Mouse (Mus musculus) neural tube, embryonic 15.5 days (tissue): Measurements from ENCODE around the gene Susd1. TPM values are rescaled to one million over a fixed set of nuclear protein-coding genes. Genes with fewer than 3 reads are reported as not detected.

Experiments
- ATAC-seq: fragments of 200-750 bp; cut with Nextera tagmentation; 2 replicates; pipeline ENCODE4 v1.8.0; 2017; ENCODE audit warnings: mild to moderate bottlenecking, moderate TSS enrichment, moderate library complexity; ENCODE audit not compliant: low FRiP score
- H3K27ac ChIP-seq: fragments of 300-500 bp; sonication (generic); replicated peaks from 2 replicates; pipeline ENCODE4 v1.5.1; 2015; ENCODE audit warnings: mild to moderate bottlenecking, inconsistent platforms
- H3K27me3 ChIP-seq: fragments of 300-500 bp; sonication (generic); replicated peaks from 2 replicates; pipeline ENCODE4 v1.6.1; 2015; ENCODE audit warnings: inconsistent platforms
- H3K36me3 ChIP-seq: fragments of 300-500 bp; sonication (generic); 2 replicates; pipeline ENCODE4 v1.6.1; 2015; ENCODE audit warnings: inconsistent platforms
- H3K4me1 ChIP-seq: fragments of 300-500 bp; sonication (generic); 2 replicates; pipeline ENCODE4 v1.6.1; 2015; ENCODE audit warnings: inconsistent platforms
- H3K4me2 ChIP-seq: fragments of 300-500 bp; sonication (generic); 2 replicates; pipeline ENCODE4 v1.6.1; 2015; ENCODE audit warnings: inconsistent platforms, mild to moderate bottlenecking, moderate library complexity
- H3K4me3 ChIP-seq: fragments of 300-500 bp; sonication (generic); replicated peaks from 2 replicates; pipeline ENCODE4 v1.5.1; 2015; ENCODE audit warnings: mild to moderate bottlenecking, inconsistent platforms
- H3K9ac ChIP-seq: fragments of 300-500 bp; sonication (generic); replicated peaks from 2 replicates; pipeline ENCODE4 v1.6.1; 2015; ENCODE audit warnings: mild to moderate bottlenecking, inconsistent platforms
- H3K9me3 ChIP-seq: fragments of 300-500 bp; sonication (generic); replicated peaks from 2 replicates; pipeline ENCODE4 v1.6.1; 2016; ENCODE audit warnings: inconsistent platforms
- WGBS: fragments of 180-500 bp; shearing (Covaris S2); methylation state at CpG from one replicate; pipeline ENCODE4 v1.1.7; 2015; ENCODE audit warnings: mixed read lengths; 5-methylcytosine and 5-hydroxymethylcytosine counted together
- polyA plus RNA-seq: library from polyadenylated mRNA; unstranded; fragments of >200 nt; fragmentation: Nextera tagmentation; extraction: Ambion mirVana; gene quantifications from 2 replicates; pipeline ENCODE4 v1.2.1, GENCODE M21; 2015

Susd1 gene
- polyA plus RNA-seq, 1 experiment from 2014 or later = 2.8 TPM

DNA sequence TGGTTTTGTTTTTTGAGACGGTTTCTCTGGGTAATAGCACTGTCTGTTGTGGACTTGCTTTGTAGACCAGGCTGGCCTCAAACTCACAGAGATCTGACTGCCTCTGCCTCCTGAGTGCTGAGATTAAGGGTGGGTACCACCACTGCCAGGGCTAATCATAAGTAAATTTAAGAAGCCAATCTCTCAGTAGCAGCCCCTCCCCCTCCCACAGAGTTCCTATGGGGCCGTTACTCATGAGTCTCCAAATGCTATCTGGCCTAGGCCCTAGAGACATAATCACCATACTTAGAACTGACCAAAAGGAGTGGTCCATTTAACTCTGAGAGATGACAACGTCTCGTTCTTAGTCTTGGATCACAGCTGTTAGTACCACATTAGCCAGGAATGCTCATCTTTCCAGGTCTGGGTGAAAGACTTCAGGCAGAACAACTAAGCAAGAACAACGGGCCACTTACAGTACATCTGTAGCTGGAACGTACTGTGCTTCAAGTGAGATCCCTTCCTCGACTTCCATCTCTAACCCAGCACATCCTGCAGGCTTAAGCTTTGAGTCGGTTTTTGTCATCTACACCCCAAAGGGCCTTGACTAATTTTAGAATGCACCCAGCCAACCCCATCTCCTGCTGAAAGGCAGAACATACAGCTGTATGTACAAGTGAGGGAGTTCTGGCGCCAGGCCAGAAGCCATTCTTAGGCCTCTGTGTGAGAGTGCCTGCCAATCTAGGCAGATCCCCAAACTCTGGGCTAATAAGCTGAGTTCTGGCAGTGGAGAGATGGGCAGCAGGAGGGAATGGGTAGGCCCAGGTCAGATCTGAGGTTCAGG lies 102.6 kb downstream of the Susd1 start:
- Histone ChIP-seq H3K9me3 (no peaks in the 10 kb centered on the region), H3K27me3 (no peaks in the 10 kb centered on the region), H3K9ac (no peak overlapping the region), H3K4me1 (peaks cover 5% of the 10 kb centered on the region), H3K4me2 (no peak overlapping the region), H3K4me3 (no peak overlapping the region), H3K27ac (no peak overlapping the region), H3K36me3 (no peaks in the 10 kb centered on the region)
- 70% methylated on average over 9 of the region's 9 CpGs for WGBS
- ATAC-seq = no peak

DNA sequence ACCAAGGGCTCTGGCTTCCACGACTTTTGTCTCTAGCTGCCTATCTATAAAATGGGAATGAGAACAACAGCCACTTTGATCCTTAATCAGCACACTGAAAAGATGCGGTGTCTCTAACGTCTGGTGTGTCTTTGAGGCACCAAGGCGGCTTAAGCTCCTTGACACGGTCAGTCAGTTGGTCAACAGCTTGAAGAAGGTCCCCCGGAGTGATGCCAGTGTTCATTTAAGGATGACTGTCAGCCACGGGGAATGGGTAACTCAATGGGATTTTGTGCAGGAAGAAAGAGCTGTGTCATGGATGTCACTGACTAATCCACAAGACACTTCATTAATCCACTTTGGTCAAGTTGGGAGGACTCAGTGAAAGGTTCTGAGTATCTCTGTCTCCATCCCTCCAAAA lies 103.3 kb downstream of the Susd1 start:
- no peak overlapping the region for H3K9ac ChIP-seq
- no peak overlapping the region for H3K27ac ChIP-seq
- 70% methylated on average over 7 of the region's 7 CpGs for WGBS
- no peaks in the 10 kb centered on the region for H3K36me3 ChIP-seq
- no peak for ATAC-seq
- H3K27me3 ChIP-seq = no peaks in the 10 kb centered on the region
- no peaks in the 10 kb centered on the region for H3K9me3 ChIP-seq
- H3K4me2 ChIP-seq = no peak overlapping the region
- H3K4me3 ChIP-seq = no peak overlapping the region
- H3K4me1 ChIP-seq = peaks cover 5% of the 10 kb centered on the region

DNA sequence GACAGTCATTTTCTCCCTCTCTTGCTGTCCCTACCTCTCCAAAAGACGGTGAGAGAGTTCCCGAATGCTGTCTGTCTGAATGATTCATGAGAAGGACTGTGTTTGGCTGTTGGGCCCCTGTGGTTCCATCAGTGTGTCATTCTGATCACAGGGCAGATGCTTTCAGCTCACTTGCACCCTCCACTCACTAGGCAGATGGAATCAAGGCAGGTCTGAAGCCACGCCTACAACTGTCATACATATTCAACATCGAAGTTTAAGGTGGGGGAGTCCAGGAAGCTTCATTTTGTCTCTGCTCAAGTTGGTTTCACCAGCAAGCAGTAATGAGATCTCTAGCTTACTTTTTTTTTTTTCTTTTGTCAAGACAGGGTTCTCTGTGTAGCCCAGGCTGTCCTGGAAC lies 104.2 kb downstream of the Susd1 start:
- Histone ChIP-seq H3K4me2 (no peak overlapping the region), H3K9me3 (no peaks in the 10 kb centered on the region), H3K9ac (no peak overlapping the region), H3K4me3 (no peak overlapping the region), H3K27ac (no peak overlapping the region), H3K4me1 (peaks cover 5% of the 10 kb centered on the region), H3K36me3 (no peaks in the 10 kb centered on the region), H3K27me3 (no peaks in the 10 kb centered on the region)
- no peak for ATAC-seq
- WGBS = 90% methylated on average over 4 of the region's 4 CpGs

DNA sequence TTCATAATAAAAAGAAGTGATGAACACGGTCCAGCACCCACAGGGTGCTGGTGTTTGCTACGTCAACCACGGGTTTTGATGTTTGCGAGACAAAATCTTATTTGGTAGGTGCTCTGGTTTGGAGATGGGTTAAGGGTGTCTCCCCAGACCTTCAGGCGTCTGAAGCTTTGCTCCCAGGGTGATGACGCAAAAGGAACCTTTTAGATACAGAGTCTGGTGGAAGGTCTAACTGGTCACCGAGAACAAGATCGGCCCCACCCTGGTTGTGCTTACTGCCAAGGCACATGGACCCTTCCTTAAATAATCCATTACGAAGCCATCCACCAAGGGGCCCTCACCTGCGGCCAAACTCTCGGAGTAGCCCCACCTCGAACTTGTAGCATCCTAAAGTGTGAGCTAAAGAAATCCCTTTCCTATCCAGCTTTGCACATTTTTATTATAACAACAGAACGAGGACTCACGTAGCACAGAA lies 105.0 kb downstream of the Susd1 start:
- Histone ChIP-seq H3K4me1 (peaks cover 5% of the 10 kb centered on the region), H3K27me3 (no peaks in the 10 kb centered on the region), H3K36me3 (no peaks in the 10 kb centered on the region), H3K27ac (no peak overlapping the region), H3K9me3 (no peaks in the 10 kb centered on the region), H3K4me3 (no peak overlapping the region), H3K9ac (no peak overlapping the region), H3K4me2 (no peak overlapping the region)
- no peak for ATAC-seq
- WGBS = 97% methylated on average over 14 of the region's 14 CpGs

DNA sequence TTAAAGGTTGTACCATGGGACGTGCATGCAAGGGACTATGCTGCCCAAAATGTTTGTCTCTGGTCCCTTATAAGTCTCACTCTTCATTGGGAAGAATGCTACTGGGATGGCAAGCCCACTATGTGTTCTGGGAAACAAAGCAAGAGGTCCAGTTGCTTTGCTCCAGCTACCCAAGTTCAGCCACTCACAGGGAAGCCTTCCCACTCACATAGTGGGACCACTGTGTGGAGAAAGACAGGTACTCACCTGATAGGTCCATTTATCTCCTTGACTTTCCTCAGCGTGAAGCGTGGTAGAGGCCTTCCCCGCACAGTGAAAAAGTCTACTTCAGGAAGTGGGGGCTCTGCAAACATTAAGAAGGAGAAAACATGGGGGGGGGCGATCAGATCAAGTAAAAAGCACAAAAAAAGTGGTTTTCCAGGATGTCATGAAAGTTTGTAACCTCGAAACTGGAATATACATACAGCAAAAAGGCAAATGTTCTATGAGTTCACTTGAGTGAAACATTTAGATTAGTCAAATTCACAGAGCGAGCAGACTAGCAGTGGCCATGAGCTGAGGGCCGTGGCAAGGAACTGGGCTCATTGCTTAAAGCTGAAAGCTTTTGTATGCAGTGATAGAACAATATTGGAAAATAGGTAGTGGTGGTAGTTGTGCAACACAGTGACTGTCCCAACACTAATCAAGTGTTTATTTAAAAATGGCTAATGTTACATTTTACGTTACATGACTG lies 105.6 kb downstream of the Susd1 start:
- 96% methylated on average over 9 of the region's 9 CpGs for WGBS
- ATAC-seq = no peak
- Histone ChIP-seq H3K9me3 (no peaks in the 10 kb centered on the region), H3K4me1 (peaks cover 5% of the 10 kb centered on the region), H3K4me3 (no peak overlapping the region), H3K36me3 (no peaks in the 10 kb centered on the region), H3K9ac (no peak overlapping the region), H3K27ac (no peak overlapping the region), H3K4me2 (no peak overlapping the region), H3K27me3 (no peaks in the 10 kb centered on the region)

DNA sequence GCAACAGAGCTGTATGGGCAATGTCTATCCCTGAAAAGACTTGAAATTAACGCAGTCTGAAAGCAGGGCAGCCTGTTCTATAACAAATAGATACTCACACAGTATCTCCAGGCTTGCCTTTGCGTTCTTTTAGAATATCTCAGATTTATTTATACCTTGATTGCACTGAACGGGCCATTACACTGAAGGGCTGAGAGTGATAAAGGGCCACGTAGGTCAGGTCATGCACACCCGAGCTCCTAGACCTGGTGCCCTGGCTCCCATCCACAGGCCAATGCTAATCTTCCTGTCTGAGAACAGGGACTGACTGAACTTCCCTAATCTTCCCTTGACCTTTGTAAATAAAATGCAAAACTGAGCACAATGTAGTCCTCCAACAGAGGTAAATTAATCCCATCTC lies 106.3 kb downstream of the Susd1 start:
- 78% methylated on average over 5 of the region's 5 CpGs for WGBS

DNA sequence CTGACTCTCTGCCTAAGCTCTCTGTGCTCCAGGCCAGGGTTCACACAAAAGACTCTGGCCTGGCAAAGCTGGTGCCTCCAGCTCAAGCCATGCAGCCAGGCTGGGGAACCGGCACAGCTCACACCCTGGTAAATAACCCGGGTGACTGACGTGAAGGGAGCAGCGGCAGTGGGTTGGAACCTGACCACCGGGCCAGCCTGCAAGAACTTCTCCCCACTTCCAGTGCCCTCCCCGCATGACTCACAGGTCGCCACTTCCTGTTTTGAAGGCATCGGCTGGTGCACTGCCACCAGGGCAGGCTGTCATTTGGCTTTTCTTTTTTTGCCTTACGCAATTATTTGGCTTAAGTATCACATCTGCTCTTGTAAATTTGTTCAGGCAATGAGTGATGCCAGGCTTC lies 106.8 kb downstream of the Susd1 start:
- Histone ChIP-seq H3K27me3 (no peaks in the 10 kb centered on the region), H3K4me2 (no peak overlapping the region), H3K9ac (no peak overlapping the region), H3K36me3 (no peaks in the 10 kb centered on the region), H3K27ac (no peak overlapping the region), H3K9me3 (no peaks in the 10 kb centered on the region), H3K4me1 (peaks cover 5% of the 10 kb centered on the region), H3K4me3 (no peak overlapping the region)
- 76% methylated on average over 9 of the region's 9 CpGs for WGBS
- ATAC-seq = no peak

More for the DNA sequence above, 106.3 kb downstream of the Susd1 start:
- H3K4me2 ChIP-seq = no peak overlapping the region
- no peaks in the 10 kb centered on the region for H3K36me3 ChIP-seq
- H3K4me3 ChIP-seq = no peak overlapping the region
- H3K9ac ChIP-seq = no peak overlapping the region
- H3K4me1 ChIP-seq = peaks cover 5% of the 10 kb centered on the region
- H3K27me3 ChIP-seq = no peaks in the 10 kb centered on the region
- ATAC-seq = no peak
- no peaks in the 10 kb centered on the region for H3K9me3 ChIP-seq
- H3K27ac ChIP-seq = no peak overlapping the region

DNA sequence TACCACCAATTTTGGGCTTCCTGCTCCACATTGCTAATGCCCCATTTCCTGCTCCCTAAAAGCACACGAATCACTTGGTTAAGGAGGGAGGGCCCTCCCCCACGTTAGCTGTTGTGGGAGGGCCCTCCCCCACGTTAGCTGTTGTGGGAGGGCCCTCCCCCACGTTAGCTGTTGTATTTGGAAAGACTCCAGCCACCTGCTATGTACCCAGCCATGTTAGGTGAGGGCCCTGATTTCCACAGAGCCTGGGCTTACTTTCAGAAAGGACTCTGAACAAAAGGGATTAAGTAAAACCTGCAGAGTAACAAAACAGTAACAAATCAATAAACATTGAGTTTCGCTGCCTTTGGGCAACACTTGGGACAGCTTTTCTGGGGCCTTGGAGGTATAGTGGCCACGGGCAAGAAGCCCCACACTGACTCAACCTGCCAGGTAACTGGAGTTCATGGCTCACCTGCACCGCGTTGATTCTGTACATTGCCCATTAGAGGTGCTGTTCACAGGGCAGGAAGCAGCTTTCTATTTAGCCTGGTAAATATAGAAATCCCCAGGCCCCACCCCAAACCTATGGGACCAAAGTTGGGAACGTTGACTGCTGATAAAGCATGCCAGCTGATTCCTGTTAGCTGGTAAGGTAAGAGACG lies 107.3 kb downstream of the Susd1 start:
- Histone ChIP-seq H3K9me3 (no peaks in the 10 kb centered on the region), H3K4me1 (peaks cover 3% of the 10 kb centered on the region), H3K36me3 (no peaks in the 10 kb centered on the region), H3K27me3 (no peaks in the 10 kb centered on the region), H3K27ac (no peak overlapping the region), H3K4me2 (no peak overlapping the region), H3K4me3 (no peak overlapping the region), H3K9ac (no peak overlapping the region)
- ATAC-seq = no peak
- 55% methylated on average over 10 of the region's 10 CpGs for WGBS

DNA sequence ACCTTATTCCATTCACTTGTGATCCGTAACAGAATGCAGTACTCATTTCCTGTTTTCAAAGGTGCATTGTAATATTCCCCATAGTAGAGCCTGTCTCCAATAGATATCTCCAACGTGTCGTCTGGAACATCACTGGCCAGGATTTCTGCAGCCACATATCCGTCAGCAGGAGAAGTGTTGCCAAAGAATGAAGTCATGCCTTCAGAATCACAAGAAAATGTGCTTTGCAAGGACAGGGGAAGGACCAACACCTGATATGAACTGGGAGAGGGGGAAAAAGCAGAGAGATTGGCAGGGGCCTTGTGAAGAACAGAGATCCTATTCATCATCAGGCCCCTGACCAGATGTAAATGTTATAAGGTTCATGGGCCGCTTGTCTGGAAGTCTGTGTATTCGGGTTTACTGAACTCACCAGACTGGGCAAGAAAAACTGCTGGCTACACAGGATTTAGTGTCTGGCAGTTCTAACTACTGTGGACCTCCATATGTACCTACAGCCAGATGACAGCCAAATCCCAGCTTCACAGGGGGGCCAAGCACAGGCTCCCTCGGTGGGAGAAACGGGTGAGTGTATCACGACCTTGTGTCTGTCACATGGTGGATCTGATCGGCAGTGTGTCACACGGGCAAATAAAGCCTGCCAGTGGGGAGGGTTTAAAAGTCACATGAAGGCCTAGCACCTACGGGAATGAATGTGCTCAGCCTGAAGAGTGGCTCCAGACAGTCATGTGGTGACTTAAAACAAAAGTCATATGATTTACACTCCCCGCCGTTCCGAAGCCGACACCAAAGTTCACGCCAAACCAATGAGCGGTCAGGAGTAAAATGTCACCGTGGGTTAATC lies 108.8 kb downstream of the Susd1 start:
- Histone ChIP-seq H3K9ac (no peak overlapping the region), H3K27me3 (no peaks in the 10 kb centered on the region), H3K9me3 (no peaks in the 10 kb centered on the region), H3K4me2 (no peak overlapping the region), H3K36me3 (no peaks in the 10 kb centered on the region), H3K27ac (no peak overlapping the region), H3K4me3 (no peak overlapping the region), H3K4me1 (no peaks in the 10 kb centered on the region)
- no peak for ATAC-seq
- WGBS = 83% methylated on average over 19 of the region's 19 CpGs

DNA sequence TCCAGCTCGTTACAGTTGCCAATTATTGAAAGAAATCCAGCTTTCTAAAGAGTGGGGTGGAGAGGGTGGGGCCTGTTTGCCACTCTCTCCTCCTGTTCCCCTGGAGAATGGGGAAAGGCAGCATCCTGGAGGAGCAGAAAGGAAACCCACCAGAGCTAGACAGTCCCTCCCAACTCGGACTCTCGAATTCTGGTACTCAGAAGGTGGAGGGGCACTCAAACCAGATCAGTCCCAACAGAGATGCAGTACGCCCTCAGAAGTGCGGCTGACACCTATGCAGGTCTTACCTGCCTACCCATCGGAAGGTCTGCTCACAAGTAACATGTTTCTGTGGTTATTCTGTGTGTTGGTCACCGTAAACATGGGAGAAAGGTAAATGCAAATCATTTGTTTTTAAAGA lies 109.6 kb downstream of the Susd1 start:
- no peak overlapping the region for H3K9ac ChIP-seq
- no peak overlapping the region for H3K4me2 ChIP-seq
- no peak overlapping the region for H3K4me3 ChIP-seq
- no peak for ATAC-seq
- H3K27ac ChIP-seq = no peak overlapping the region
- H3K4me1 ChIP-seq = no peaks in the 10 kb centered on the region
- H3K36me3 ChIP-seq = no peaks in the 10 kb centered on the region
- no peaks in the 10 kb centered on the region for H3K27me3 ChIP-seq
- H3K9me3 ChIP-seq = no peaks in the 10 kb centered on the region
- WGBS = 95% methylated on average over 7 of the region's 7 CpGs

DNA sequence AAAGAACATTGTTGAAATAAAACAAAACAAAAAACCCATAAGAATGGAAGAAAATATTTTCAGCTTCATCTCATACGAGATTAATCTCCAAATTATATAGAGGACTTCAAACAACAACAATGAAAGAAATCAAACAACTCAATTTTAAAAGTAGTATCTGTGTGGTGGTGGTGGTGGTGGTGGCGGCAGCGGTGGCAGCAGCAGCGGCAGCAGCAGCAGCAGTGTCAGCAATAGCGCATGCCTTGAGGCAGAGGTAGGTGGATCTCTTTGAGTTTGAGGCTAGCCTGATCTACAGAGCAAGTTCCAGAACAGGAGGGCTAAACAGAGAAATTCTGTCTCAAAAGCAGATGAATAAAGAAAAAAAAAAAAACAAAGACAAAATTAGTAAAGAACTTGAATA lies 110.4 kb downstream of the Susd1 start:
- ATAC-seq = no peak
- no peaks in the 10 kb centered on the region for H3K36me3 ChIP-seq
- no peak overlapping the region for H3K9ac ChIP-seq
- no peaks in the 10 kb centered on the region for H3K27me3 ChIP-seq
- H3K4me2 ChIP-seq = no peak overlapping the region
- WGBS = 91% methylated on average over 5 of the region's 5 CpGs
- no peaks in the 10 kb centered on the region for H3K9me3 ChIP-seq
- H3K27ac ChIP-seq = no peak overlapping the region
- no peak overlapping the region for H3K4me3 ChIP-seq
- H3K4me1 ChIP-seq = peaks cover 5% of the 10 kb centered on the region; the same call in 1 of the 2 replicates
